Mouse (Mus musculus) cerebellum, adult 2 months (tissue): Measurements from ENCODE around the gene Grk3.

ENCODE experiments used
- CTCF ChIP-seq: fragments of 200-500 bp; IDR thresholded peaks from 2 replicates; pipeline ENCODE4 v1.5.1; 2011; ENCODE audit warnings: low read depth, mild to moderate bottlenecking, control low read depth, low read length, moderate library complexity, borderline replicate concordance; ENCODE audit not compliant: insufficient read depth
- POLR2A ChIP-seq: fragments of 200-500 bp; IDR thresholded peaks from 2 replicates; pipeline ENCODE4 v1.6.1; 2011; ENCODE audit warnings: low read length, control low read depth, borderline replicate concordance; ENCODE audit not compliant: insufficient read depth

DNA sequence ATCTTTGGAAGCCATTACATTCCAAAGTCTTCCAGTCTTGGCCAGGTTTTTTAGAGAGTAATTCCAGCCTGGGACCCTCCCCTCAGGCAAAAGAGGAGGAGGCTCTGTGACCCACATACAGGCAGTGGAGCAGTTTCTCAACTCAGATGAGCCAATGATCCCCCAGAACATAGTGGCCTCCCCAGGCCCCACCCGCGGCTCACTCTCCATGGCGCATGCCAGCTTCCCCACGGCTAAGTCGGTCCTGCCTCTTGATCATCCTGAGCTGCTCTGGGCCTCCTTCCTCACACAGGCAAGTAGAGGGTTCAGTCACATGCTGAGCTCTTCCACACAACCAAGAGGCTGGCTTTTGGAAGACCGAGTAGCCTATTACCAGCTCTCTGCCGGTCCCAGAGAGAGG is 126.9 kb downstream of the Grk3 start:
- TF ChIP-seq CTCF (no peak), POLR2A (no peak)
